Mouse (Mus musculus): ENCODE results near the gene Baiap2l1. TPM values are rescaled to one million over a fixed set of nuclear protein-coding genes. Genes with fewer than 3 reads are reported as not detected.

Gene Baiap2l1
- polyA plus RNA-seq, 1 experiment from 2014 or later, result 12.7 TPM

- Histone ChIP-seq H3K36me3 (no peaks in the 10 kb centered on the region), H3K9ac (no peak overlapping the region), H3K27me3 (no peaks in the 10 kb centered on the region), H3K27ac (peak overlapping the region; percentile 93), H3K4me1 (peaks cover 39% of the 10 kb centered on the region), H3K4me2 (peak overlapping the region; percentile 77), H3K4me3 (peak overlapping the region; percentile 90), H3K9me3 (no peaks in the 10 kb centered on the region)
- WGBS, result 53% methylated on average over 16 of the region's 16 CpGs
- no peak for ATAC-seq (ENCODE audit: insufficient number of reproducible peaks, low FRiP score, low TSS enrichment, low read depth)
These were observed 103.6 kb downstream of the Baiap2l1 start for GRCm38 (mm10) chr5:144254122-144254810.

DNA sequence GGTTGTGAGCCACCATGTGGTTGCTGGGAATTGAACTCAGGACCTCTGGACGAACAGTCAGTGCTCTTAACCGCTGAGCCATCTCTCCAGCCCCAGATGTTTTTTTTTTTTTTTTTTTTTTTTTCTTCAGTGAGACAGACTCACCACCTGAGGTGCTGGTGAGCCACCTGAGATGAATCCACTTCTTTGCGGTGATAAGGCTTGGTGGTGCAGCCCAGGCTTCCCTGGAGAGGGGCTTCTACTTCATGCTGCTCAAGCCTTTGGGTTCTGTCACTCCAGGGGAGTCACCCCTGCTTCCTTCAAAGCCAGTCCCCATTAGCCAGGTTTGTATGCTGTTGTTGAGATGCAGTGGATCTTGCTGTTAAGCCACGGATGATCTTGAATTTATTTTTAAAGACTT lies 104.7 kb downstream of the Baiap2l1 start:
- Histone ChIP-seq H3K27me3 (no peaks in the 10 kb centered on the region), H3K9me3 (no peaks in the 10 kb centered on the region), H3K4me3 (no peak overlapping the region), H3K9ac (no peak overlapping the region), H3K4me1 (peaks cover 29% of the 10 kb centered on the region), H3K27ac (no peak overlapping the region), H3K36me3 (no peaks in the 10 kb centered on the region), H3K4me2 (no peak overlapping the region)
- no peak for ATAC-seq (ENCODE audit: insufficient number of reproducible peaks, low FRiP score, low TSS enrichment, low read depth)
- 71% methylated on average over 4 of the region's 4 CpGs for WGBS

DNA sequence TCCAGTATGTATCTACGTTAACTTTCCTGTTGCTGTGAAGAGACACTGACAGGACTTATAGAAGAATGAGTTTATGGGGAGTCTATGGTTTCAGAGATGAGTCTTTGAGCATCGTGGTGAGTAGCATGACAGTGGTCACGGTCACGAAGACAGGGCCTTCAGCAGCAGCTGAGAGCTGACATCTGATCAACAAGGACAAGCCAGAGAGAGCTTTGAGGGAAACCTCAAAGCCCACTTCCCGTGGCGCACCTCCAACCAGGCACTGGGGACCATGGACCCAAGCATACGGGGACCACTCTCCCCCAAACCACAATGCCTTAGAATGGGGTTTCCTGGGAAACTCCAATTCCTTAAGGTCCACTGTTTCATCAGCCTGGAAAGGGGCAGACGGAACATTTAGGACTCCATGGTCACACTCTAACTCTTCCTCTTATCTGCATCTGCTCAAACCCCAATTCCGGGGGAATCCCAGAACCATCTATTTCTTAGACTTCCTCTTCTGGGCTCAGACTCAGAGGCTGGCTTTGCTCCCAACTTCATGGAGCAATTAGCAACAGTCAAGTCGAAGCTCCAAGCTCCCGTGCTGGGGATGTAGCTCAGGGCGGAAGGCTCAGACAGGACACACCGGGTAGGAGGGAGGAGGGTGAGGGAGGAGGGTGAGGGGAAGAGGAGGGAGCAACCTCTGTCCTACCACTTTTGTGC lies 105.9 kb downstream of the Baiap2l1 start:
- H3K36me3 ChIP-seq, result no peaks in the 10 kb centered on the region
- H3K4me1 ChIP-seq, result peaks cover 24% of the 10 kb centered on the region
- no peak overlapping the region for H3K4me3 ChIP-seq
- H3K27me3 ChIP-seq, result no peaks in the 10 kb centered on the region
- no peak overlapping the region for H3K9ac ChIP-seq
- no peak overlapping the region for H3K4me2 ChIP-seq
- no peak overlapping the region for H3K27ac ChIP-seq
- no peak for ATAC-seq (ENCODE audit: insufficient number of reproducible peaks, low FRiP score, low TSS enrichment, low read depth)
- 82% methylated on average over 13 of the region's 13 CpGs for WGBS
- no peaks in the 10 kb centered on the region for H3K9me3 ChIP-seq

- no peak for ATAC-seq (ENCODE audit: insufficient number of reproducible peaks, low FRiP score, low TSS enrichment, low read depth)
- WGBS, result 87% methylated on average over 3 of the region's 3 CpGs
- H3K4me1 ChIP-seq, result peaks cover 17% of the 10 kb centered on the region
- no peak overlapping the region for H3K9ac ChIP-seq
- H3K36me3 ChIP-seq, result no peaks in the 10 kb centered on the region
- no peaks in the 10 kb centered on the region for H3K9me3 ChIP-seq
- no peak overlapping the region for H3K4me3 ChIP-seq
- H3K27me3 ChIP-seq, result no peaks in the 10 kb centered on the region
- no peak overlapping the region for H3K27ac ChIP-seq
- H3K4me2 ChIP-seq, result no peak overlapping the region
These were observed 108.0 kb downstream of the Baiap2l1 start for GRCm38 (mm10) chr5:144249871-144250270.

DNA sequence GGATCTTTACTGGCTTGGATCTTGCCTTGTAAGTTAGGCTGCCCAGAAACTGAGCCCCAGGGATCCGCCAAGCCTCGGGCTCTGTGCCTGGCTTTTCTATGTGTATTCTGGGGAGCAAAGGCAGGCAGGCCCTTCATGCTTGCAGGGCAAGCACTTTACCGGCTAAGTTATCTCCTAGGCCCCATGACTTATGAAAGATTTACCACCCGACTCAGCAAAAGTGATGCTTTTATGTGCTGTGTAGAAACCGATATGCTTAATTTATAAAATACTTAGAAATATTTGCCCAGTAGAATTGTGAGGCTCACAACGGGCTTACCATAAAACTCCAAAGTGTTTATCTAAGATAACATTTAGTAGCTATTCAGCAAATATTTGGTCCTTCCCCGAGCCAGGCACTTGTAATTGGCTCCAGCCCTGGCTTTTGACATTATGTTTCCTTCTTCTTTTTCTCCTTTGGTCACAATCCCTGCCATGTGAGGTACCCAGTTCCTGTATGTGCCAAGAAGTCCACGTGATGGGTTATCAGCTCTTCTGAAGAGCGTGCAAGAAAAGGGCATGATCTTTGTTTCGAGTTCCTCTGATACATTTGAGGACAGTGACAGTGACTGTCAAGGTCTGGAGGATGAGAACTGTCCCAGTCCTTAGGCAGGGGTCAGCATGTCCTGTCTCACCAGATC lies 109.9 kb downstream of the Baiap2l1 start:
- no peaks in the 10 kb centered on the region for H3K36me3 ChIP-seq
- no peaks in the 10 kb centered on the region for H3K9me3 ChIP-seq
- 43% methylated on average over 10 of the region's 10 CpGs for WGBS
- no peak overlapping the region for H3K9ac ChIP-seq
- H3K4me2 ChIP-seq, result no peak overlapping the region
- no peak for ATAC-seq (ENCODE audit: insufficient number of reproducible peaks, low FRiP score, low TSS enrichment, low read depth)
- H3K4me3 ChIP-seq, result no peak overlapping the region
- no peaks in the 10 kb centered on the region for H3K27me3 ChIP-seq
- H3K4me1 ChIP-seq, result peaks cover 11% of the 10 kb centered on the region
- no peak overlapping the region for H3K27ac ChIP-seq

GRCm38 (mm10) chr5:144247307-144247706 lies 110.6 kb downstream of the Baiap2l1 start:
- H3K9ac ChIP-seq, result no peak overlapping the region
- ATAC-seq (ENCODE audit: insufficient number of reproducible peaks, low FRiP score, low TSS enrichment, low read depth), result no peak; the same call in 1 of the 2 replicates
- no peaks in the 10 kb centered on the region for H3K36me3 ChIP-seq
- 0 out of 2 replicates have a peak overlapping the region, but pooled peaks have one; percentile 33 for H3K27ac ChIP-seq
- no peaks in the 10 kb centered on the region for H3K27me3 ChIP-seq
- no peak overlapping the region for H3K4me2 ChIP-seq
- 60% methylated on average over 10 of the region's 10 CpGs for WGBS
- H3K4me3 ChIP-seq, result no peak overlapping the region
- H3K4me1 ChIP-seq, result peaks cover 11% of the 10 kb centered on the region
- no peaks in the 10 kb centered on the region for H3K9me3 ChIP-seq

GRCm38 (mm10) chr5:144246669-144247068 lies 111.2 kb downstream of the Baiap2l1 start:
- Histone ChIP-seq H3K4me3 (no peak overlapping the region), H3K9ac (no peak overlapping the region), H3K27me3 (no peaks in the 10 kb centered on the region), H3K9me3 (no peaks in the 10 kb centered on the region), H3K4me2 (no peak overlapping the region), H3K4me1 (peaks cover 11% of the 10 kb centered on the region), H3K36me3 (no peaks in the 10 kb centered on the region), H3K27ac (no peak overlapping the region)
- WGBS, result 56% methylated on average over 7 of the region's 7 CpGs
- no peak for ATAC-seq (ENCODE audit: insufficient number of reproducible peaks, low FRiP score, low TSS enrichment, low read depth)

DNA sequence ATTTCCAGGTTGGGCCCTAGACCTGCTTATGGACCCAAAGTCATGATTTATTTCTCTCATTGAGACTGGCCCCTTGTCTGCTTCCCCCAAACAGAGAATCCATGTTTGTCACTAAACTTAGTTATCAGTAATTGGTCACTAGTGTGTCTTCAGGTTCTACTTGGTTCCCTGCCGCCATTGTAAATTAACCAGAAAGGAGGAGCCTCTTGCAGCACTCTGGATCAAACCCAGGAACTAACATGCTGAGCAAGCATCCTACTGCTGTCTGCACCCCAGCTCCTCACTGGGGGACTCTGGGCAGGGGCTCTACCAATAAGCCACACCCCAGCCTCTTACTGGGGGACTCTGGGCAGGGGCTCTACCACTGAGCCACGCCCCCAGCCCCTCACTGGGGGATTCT lies 112.3 kb downstream of the Baiap2l1 start:
- Histone ChIP-seq H3K4me1 (peaks cover 11% of the 10 kb centered on the region), H3K27ac (no peak overlapping the region), H3K36me3 (no peaks in the 10 kb centered on the region), H3K9me3 (no peaks in the 10 kb centered on the region), H3K4me2 (no peak overlapping the region), H3K4me3 (no peak overlapping the region), H3K27me3 (no peaks in the 10 kb centered on the region), H3K9ac (no peak overlapping the region)
- no peak for ATAC-seq (ENCODE audit: insufficient number of reproducible peaks, low FRiP score, low TSS enrichment, low read depth)
- WGBS, result 75% methylated on average over 2 of the region's 2 CpGs

DNA sequence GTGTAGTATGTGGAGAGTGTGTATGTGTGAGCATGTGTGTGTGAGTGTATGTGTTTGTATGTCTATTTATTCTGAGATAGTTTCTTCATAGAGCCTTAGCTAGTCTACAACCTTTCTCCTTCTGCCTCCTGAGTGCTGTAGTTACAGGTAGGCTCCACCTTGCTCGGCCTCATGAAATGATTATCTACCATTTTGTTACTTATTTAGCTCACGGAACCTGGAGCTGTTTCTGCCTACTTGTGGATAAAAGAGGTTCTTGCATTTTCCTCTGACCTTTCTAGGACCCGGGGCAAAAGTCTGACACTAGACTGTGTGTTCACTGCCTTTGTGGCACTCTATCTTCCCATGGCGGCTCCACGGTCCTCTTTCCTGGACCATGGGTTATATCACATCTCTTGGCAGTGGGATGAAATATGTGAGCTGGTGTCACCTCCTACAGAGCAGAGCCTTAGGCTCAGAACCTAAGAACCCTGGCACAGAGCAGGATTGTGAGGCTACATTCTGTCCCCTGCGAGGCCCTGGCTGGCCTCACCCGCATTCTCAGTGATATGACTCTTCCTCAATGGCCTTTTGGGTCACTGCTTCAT lies 113.9 kb downstream of the Baiap2l1 start, which contains the start of gene Bri3:
Gene Bri3, plus strand, starts transcription at position 537 of the 587 bp plus-strand sequence.
- Histone ChIP-seq H3K4me3 (no peak within 1 kb of the TSS), H3K9me3 (no peaks in the 10 kb centered on the region), H3K27me3 (no peaks in the 10 kb centered on the region), H3K4me1 (peaks cover 11% of the 10 kb centered on the region), H3K4me2 (no peak within 1 kb of the TSS), H3K36me3 (no peaks in the 10 kb centered on the region), H3K9ac (no peak within 1 kb of the TSS), H3K27ac (no peak within 1 kb of the TSS)
- 91% methylated on average over 7 of the region's 7 CpGs for WGBS
- ATAC-seq (ENCODE audit: insufficient number of reproducible peaks, low FRiP score, low TSS enrichment, low read depth), result no peak

GRCm38 (mm10) chr5:144238969-144239368 lies 118.9 kb downstream of the Baiap2l1 start:
- ATAC-seq (ENCODE audit: insufficient number of reproducible peaks, low FRiP score, low TSS enrichment, low read depth), result no peak
- Histone ChIP-seq H3K4me2 (no peak overlapping the region), H3K4me3 (no peak overlapping the region), H3K9ac (no peak overlapping the region), H3K27me3 (no peaks in the 10 kb centered on the region), H3K36me3 (no peaks in the 10 kb centered on the region), H3K4me1 (no peaks in the 10 kb centered on the region), H3K9me3 (no peaks in the 10 kb centered on the region), H3K27ac (no peak overlapping the region)
- 62% methylated on average over 1 of the region's 1 CpGs for WGBS

GRCm38 (mm10) chr5:144234714-144235113 lies 123.2 kb downstream of the Baiap2l1 start:
- H3K27me3 ChIP-seq, result no peaks in the 10 kb centered on the region
- WGBS, result 76% methylated on average over 7 of the region's 7 CpGs
- no peak overlapping the region for H3K27ac ChIP-seq
- H3K4me2 ChIP-seq, result no peak overlapping the region
- ATAC-seq (ENCODE audit: insufficient number of reproducible peaks, low FRiP score, low TSS enrichment, low read depth), result no peak
- H3K9me3 ChIP-seq, result no peaks in the 10 kb centered on the region
- no peaks in the 10 kb centered on the region for H3K36me3 ChIP-seq
- no peaks in the 10 kb centered on the region for H3K4me1 ChIP-seq
- no peak overlapping the region for H3K9ac ChIP-seq
- H3K4me3 ChIP-seq, result no peak overlapping the region

DNA sequence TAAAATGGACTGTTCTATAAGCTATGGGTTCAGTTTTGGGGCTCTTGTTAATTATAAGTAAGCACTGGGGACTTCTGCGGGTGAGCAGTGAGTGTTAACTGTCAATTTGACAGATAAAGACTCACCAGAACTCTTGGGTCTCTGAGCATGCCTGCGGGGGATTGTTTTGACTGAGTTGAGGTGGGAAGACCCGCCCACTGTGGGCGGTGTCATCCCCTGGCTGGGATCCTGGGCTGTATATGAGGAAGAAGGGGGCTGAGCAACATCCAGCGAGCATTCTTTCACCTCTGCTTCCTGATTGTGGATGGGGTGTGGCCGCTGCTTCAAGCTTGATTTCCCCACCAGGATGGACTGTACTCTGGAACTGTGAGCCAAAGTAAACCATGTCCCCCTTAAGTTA lies 123.7 kb downstream of the Baiap2l1 start:
- Histone ChIP-seq H3K4me3 (no peak overlapping the region), H3K36me3 (no peaks in the 10 kb centered on the region), H3K9ac (no peak overlapping the region), H3K4me2 (no peak overlapping the region), H3K9me3 (no peaks in the 10 kb centered on the region), H3K4me1 (no peaks in the 10 kb centered on the region), H3K27me3 (no peaks in the 10 kb centered on the region), H3K27ac (no peak overlapping the region)
- 70% methylated on average over 6 of the region's 6 CpGs for WGBS
- ATAC-seq (ENCODE audit: insufficient number of reproducible peaks, low FRiP score, low TSS enrichment, low read depth), result no peak
